Mouse (Mus musculus): ENCODE measurements around the gene Cwc25. TPM values are rescaled to one million over a fixed set of nuclear protein-coding genes. Genes with fewer than 3 reads are reported as not detected.
A peak's percentile ranks its signal among the peaks of the same experiment; 100 is the strongest.

Gene Cwc25
- polyA plus RNA-seq, 1 experiment, result 8.5 TPM

DNA sequence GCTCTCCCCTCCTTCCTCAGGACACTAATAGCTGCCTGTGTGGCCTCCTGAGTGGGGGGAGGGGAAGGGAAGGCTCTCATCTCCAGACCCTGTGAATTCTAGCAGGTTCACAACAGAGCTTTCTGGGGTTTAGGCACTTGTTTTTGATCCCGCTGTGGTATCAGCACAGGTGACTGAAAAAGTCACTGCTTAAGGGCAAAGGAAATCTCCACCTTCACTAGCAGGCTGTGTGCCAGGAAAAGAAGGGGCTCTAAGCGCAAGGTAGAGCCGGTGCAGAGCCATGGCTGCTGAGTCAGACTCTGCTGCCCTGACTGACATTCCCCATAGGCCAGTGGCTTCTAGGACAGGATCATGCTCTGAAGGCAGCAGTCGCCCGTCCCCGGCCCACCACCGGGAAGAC, 37.6 kb downstream of the Cwc25 start:
- DNase-seq, result no peak
- Histone ChIP-seq H3K4me1 (ENCODE audit: control insufficient read depth, insufficient read depth, low read length) (no peaks in the 10 kb centered on the region), H3K4me3 (ENCODE audit: insufficient read depth, low read depth, low read length) (no peak overlapping the region), H3K27me3 (replicated peaks; ENCODE audit: control insufficient read depth, insufficient read depth, low read length) (no peaks in the 10 kb centered on the region), H3K27ac (ENCODE audit: insufficient read depth, low read depth, low read length) (no peak overlapping the region), H3K36me3 (ENCODE audit: control insufficient read depth, insufficient read depth, low read length) (no peaks in the 10 kb centered on the region)
- 76% methylated on average over 7 of the region's 7 CpGs for WGBS
- TF ChIP-seq CTCF (conservative IDR thresholded peaks at IDR 0.05; ENCODE audit: insufficient read depth, insufficient read length, low read depth, low read length) (no peak), POLR2A (IDR thresholded peaks at IDR 0.05; ENCODE audit: low read depth, low read length) (no peak)

DNA sequence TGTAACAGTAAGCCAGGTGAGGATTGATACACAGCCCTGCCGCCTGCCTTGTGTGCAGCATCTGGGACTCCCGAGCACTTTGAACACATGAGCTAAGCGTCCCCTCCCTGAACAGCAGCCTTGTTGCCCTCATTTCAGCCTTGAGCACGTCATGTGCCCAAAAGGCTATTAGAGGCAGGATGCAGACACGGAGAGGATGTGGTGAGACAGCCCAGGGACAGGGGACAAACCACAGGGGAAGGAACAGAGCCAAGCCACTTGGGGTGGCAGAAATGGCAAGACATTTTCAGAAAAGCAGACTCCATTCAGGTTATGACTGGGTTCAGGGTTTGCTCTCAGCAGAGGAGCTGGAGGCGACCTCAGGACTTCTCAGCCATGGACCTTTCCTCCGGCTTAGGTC, 38.0 kb downstream of the Cwc25 start:
- TF ChIP-seq CTCF (conservative IDR thresholded peaks at IDR 0.05; ENCODE audit: insufficient read depth, insufficient read length, low read depth, low read length), result no peak
- no peak for TF ChIP-seq POLR2A (IDR thresholded peaks at IDR 0.05; ENCODE audit: low read depth, low read length)
- H3K27ac ChIP-seq (ENCODE audit: insufficient read depth, low read depth, low read length), result no peak overlapping the region
- H3K27me3 ChIP-seq (replicated peaks; ENCODE audit: control insufficient read depth, insufficient read depth, low read length), result no peaks in the 10 kb centered on the region
- H3K4me1 ChIP-seq (ENCODE audit: control insufficient read depth, insufficient read depth, low read length), result no peaks in the 10 kb centered on the region
- DNase-seq, result peak; percentile 33
- no peak overlapping the region for H3K4me3 ChIP-seq (ENCODE audit: insufficient read depth, low read depth, low read length)
- 75% methylated on average over 7 of the region's 7 CpGs for WGBS
- H3K36me3 ChIP-seq (ENCODE audit: control insufficient read depth, insufficient read depth, low read length), result no peaks in the 10 kb centered on the region

- H3K27me3 ChIP-seq (replicated peaks; ENCODE audit: control insufficient read depth, insufficient read depth, low read length), result no peaks in the 10 kb centered on the region
- TF ChIP-seq CTCF (conservative IDR thresholded peaks at IDR 0.05; ENCODE audit: insufficient read depth, insufficient read length, low read depth, low read length), result no peak
- TF ChIP-seq POLR2A (IDR thresholded peaks at IDR 0.05; ENCODE audit: low read depth, low read length), result no peak
- no peak overlapping the region for H3K4me3 ChIP-seq (ENCODE audit: insufficient read depth, low read depth, low read length)
- H3K27ac ChIP-seq (ENCODE audit: insufficient read depth, low read depth, low read length), result no peak overlapping the region
- 65% methylated on average over 7 of the region's 7 CpGs for WGBS
- H3K4me1 ChIP-seq (ENCODE audit: control insufficient read depth, insufficient read depth, low read length), result no peaks in the 10 kb centered on the region
- DNase-seq, result no peak
- H3K36me3 ChIP-seq (ENCODE audit: control insufficient read depth, insufficient read depth, low read length), result no peaks in the 10 kb centered on the region
Observed at GRCm38 (mm10) chr11:97723709-97724108, 42.6 kb downstream of the Cwc25 start.

DNA sequence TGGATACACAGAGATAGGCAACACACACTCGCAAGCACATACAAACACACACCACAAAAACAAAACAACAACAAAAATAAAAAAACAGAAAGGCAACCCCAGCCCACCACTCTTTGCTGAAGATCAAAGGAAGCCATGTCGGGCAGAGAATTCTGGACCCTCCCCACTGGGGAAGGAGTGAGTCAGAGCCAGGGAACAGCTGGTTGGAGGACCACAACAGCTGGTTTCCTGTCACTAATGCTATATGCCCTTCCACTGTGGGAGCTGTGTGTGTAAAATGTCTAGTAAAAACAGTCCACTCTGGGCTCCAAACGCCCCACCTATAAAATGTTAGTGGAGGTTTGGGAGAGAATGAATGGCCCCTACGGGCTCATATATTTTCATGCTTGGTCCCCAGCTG, 45.0 kb downstream of the Cwc25 start:
- Histone ChIP-seq H3K27ac (ENCODE audit: insufficient read depth, low read depth, low read length) (no peak overlapping the region), H3K4me1 (ENCODE audit: control insufficient read depth, insufficient read depth, low read length) (no peaks in the 10 kb centered on the region), H3K27me3 (replicated peaks; ENCODE audit: control insufficient read depth, insufficient read depth, low read length) (no peaks in the 10 kb centered on the region), H3K36me3 (ENCODE audit: control insufficient read depth, insufficient read depth, low read length) (no peaks in the 10 kb centered on the region), H3K4me3 (ENCODE audit: insufficient read depth, low read depth, low read length) (no peak overlapping the region)
- no peak for DNase-seq
- no peak for TF ChIP-seq POLR2A (IDR thresholded peaks at IDR 0.05; ENCODE audit: low read depth, low read length)
- TF ChIP-seq CTCF (conservative IDR thresholded peaks at IDR 0.05; ENCODE audit: insufficient read depth, insufficient read length, low read depth, low read length), result no peak
- WGBS, result 90% methylated on average over 4 of the region's 4 CpGs

DNA sequence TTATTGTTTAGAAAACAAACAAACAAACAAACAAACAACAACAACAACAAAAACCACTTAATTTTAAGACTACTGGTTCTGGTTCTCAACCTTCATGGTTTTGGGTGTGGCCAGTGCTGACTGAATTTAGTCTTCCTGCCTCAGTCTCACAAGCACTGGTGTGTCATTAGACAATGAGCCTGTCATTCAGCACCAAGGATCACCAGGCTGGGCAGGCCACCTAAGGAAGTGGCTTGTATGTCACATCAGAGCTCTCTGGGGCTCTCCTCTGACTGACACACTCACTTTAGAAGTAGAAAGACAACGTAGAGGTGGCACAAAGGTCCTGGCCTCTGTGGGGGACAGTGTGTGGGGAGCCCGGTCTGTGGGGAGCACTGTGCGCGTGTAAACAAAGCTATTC, 47.3 kb downstream of the Cwc25 start:
- no peak overlapping the region for H3K27ac ChIP-seq (ENCODE audit: insufficient read depth, low read depth, low read length)
- no peaks in the 10 kb centered on the region for H3K36me3 ChIP-seq (ENCODE audit: control insufficient read depth, insufficient read depth, low read length)
- no peak overlapping the region for H3K4me3 ChIP-seq (ENCODE audit: insufficient read depth, low read depth, low read length)
- no peak for DNase-seq
- 77% methylated on average over 4 of the region's 4 CpGs for WGBS
- no peaks in the 10 kb centered on the region for H3K4me1 ChIP-seq (ENCODE audit: control insufficient read depth, insufficient read depth, low read length)
- TF ChIP-seq POLR2A (IDR thresholded peaks at IDR 0.05; ENCODE audit: low read depth, low read length), result no peak
- TF ChIP-seq CTCF (conservative IDR thresholded peaks at IDR 0.05; ENCODE audit: insufficient read depth, insufficient read length, low read depth, low read length), result no peak
- H3K27me3 ChIP-seq (replicated peaks; ENCODE audit: control insufficient read depth, insufficient read depth, low read length), result no peaks in the 10 kb centered on the region

DNA sequence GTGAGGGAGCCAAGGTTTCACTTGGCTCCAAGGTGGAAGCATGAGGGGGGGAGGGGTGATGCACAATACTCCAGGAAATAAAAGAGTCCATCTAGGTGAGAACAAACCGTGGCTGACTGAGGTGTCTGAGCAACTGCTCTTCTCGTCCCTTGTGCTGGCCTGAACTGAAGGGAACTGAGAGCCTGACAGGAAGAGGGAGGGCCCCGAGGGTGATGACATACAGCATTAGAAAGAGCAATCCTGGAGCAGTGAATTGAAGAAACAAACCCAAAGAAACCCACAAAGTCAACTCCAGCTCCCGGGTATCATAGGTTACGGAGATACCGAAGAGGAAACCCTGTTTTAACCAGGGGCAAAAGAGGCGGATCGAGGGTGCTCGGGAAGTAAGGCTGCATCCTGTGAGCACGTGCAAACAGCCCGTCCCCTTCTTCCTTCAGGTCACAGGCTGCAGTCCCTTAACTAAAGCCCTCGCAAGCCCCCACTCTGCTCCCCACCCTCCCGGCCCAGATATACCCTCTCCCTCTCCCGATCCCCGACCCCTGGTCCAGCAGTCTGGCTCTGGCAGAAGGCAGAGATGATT, 48.0 kb downstream of the Cwc25 start:
- Histone ChIP-seq H3K27me3 (replicated peaks; ENCODE audit: control insufficient read depth, insufficient read depth, low read length) (no peaks in the 10 kb centered on the region), H3K4me1 (ENCODE audit: control insufficient read depth, insufficient read depth, low read length) (no peaks in the 10 kb centered on the region), H3K4me3 (ENCODE audit: insufficient read depth, low read depth, low read length) (no peak overlapping the region), H3K36me3 (ENCODE audit: control insufficient read depth, insufficient read depth, low read length) (no peaks in the 10 kb centered on the region), H3K27ac (ENCODE audit: insufficient read depth, low read depth, low read length) (no peak overlapping the region)
- WGBS, result 66% methylated on average over 15 of the region's 15 CpGs
- TF ChIP-seq CTCF (conservative IDR thresholded peaks at IDR 0.05; ENCODE audit: insufficient read depth, insufficient read length, low read depth, low read length) (no peak), POLR2A (IDR thresholded peaks at IDR 0.05; ENCODE audit: low read depth, low read length) (no peak)
- no peak for DNase-seq

GRCm38 (mm10) chr11:97717369-97718280, 48.7 kb downstream of the Cwc25 start:
- no peaks in the 10 kb centered on the region for H3K36me3 ChIP-seq (ENCODE audit: control insufficient read depth, insufficient read depth, low read length)
- H3K4me1 ChIP-seq (ENCODE audit: control insufficient read depth, insufficient read depth, low read length), result no peaks in the 10 kb centered on the region
- H3K4me3 ChIP-seq (ENCODE audit: insufficient read depth, low read depth, low read length), result no peak overlapping the region
- no peak for DNase-seq
- no peak overlapping the region for H3K27ac ChIP-seq (ENCODE audit: insufficient read depth, low read depth, low read length)
- 77% methylated on average over 26 of the region's 26 CpGs for WGBS
- no peaks in the 10 kb centered on the region for H3K27me3 ChIP-seq (replicated peaks; ENCODE audit: control insufficient read depth, insufficient read depth, low read length)
- no peak for TF ChIP-seq CTCF (conservative IDR thresholded peaks at IDR 0.05; ENCODE audit: insufficient read depth, insufficient read length, low read depth, low read length)
